Mouse (Mus musculus) frontal cortex, adult (tissue): ENCODE measurements around the gene Aldh3b1.

Experiments used
- ATAC-seq: cut with Nextera tagmentation; 2 replicates; pipeline ENCODE4 v1.9.2; 2017; ENCODE audit warnings: mild to moderate bottlenecking, moderate library complexity, mixed read lengths; ENCODE audit not compliant: low TSS enrichment

Gene Aldh3b1

DNA sequence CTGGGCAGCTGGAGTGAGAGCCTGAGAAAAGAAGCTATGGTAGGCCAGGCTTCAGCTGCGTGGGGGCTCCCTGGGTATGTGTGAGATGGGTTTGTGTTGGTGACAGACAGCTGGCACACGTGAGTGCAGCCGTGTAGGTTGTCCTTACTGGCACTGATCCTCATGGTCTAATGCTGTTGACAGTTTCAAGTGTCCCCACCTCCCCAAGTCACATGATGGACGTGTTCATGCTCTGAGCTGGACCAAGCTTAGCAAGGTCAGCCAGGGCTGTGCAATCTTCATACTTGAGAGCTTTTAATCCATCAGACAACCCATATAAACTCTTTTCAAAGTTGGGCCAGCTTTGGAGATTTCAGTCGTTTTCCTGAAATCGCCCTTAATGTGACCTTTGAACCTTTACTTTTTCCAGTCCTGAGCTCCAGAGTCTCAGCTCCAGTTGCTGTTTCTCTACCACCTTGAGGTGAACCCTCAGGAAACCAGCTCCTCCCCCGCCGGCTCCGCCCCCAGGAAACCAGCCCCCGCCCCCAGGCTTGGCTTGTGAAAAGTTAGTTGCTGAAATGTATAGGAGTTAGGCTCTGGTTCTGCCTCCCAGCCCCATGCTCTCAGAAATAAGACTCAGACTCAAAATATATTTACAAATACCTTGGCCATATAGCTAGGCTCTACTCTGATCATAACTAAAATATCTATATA lies 16.4 kb upstream of the Aldh3b1 start:
- ATAC-seq: no peak

- no peak for ATAC-seq
Measured at GRCm38 (mm10) chr19:3942986-3943735, 13.6 kb upstream of the Aldh3b1 start.

DNA sequence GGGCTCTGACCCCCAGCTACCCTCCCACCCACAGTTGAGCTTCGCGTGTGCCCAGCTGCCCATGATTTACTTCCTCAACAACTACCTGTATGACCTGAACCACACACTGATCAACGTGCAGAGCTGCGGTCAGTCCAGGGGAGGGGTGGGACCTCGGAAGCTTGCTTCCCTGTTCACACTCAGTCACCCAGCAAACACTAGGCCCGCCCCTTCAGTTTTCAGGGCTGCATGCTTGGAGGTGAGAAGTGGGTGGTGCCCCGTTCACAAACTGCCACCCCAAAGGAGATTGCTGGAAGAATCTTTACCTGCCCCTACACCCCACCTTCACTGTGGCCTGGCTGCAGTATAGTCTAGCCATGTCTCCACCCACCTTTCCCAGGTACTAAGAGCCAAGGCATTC lies 12.7 kb upstream of the Aldh3b1 start:
- ATAC-seq: no peak

DNA sequence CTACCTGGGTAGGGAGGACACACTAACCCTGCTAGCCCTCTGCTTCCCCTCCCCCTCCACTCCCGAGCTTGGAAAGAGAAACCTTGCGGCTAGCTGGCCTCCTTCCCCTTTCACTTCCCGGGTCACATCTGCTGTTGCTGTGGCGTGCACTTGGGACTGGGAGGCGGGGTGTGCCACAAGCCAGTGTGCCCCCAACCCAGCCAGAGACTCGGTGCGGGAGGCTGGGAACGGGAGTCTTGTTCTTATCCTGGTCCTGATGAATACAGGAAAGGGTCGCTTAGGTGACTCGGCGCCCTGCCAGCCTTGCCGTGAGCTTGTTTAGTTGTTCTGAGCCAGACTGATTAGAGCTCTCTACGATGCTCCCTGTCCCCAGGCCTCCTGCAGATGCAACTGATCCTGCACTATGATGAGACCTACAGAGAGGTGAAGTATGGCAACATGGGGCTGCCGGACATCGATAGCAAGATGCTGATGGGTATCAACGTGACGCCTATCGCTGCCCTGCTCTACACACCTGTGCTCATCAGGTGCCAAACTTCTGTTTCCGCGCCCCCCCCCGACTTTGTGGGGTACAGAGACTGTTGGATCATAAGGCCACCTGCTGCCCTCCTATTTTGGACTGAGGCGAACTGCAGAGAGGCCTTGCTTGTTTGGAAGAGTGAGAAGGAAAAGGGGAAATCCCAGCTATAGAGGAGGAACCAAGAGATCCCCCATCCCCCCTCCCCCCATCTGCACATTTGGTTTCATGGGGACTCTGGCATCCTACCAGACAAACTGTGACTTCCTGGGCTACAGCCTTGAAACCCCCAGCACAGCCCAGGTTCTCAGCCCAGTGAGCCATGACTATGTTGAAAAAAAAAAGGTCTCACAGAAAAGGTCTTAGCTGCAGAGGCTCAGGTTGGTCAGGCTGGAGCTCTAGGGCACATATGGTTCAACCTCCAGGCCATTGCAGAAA lies 6.6 kb upstream of the Aldh3b1 start:
- no peak for ATAC-seq

- peak; percentile 34; the same call in 1 of the 2 replicates for ATAC-seq
Measured at GRCm38 (mm10) chr19:3935032-3935895, 5.7 kb upstream of the Aldh3b1 start, which contains the start of gene Unc93b1. TSS of gene Unc93b1 (plus strand) at chr19:3935186.

DNA sequence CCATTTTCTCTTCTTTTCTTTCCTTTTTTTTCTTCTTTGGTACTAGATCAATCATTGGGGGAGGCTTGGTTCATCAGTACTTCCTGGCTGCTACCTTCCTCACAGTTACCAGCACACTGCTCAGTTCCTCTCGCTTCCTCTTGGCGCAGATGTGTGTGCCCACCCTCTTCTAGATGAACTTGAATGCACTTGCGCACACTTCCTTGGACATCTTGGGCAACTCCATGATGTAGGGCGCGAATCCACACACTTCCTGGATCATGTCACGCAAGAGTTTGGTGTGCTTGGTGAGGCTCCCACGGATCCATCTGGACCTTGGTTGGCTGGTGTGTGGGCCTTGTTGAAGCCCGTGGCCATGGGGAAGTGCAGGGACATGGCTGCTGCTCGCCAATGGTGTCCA lies 2.1 kb upstream of the Aldh3b1 start:
- ATAC-seq: no peak

DNA sequence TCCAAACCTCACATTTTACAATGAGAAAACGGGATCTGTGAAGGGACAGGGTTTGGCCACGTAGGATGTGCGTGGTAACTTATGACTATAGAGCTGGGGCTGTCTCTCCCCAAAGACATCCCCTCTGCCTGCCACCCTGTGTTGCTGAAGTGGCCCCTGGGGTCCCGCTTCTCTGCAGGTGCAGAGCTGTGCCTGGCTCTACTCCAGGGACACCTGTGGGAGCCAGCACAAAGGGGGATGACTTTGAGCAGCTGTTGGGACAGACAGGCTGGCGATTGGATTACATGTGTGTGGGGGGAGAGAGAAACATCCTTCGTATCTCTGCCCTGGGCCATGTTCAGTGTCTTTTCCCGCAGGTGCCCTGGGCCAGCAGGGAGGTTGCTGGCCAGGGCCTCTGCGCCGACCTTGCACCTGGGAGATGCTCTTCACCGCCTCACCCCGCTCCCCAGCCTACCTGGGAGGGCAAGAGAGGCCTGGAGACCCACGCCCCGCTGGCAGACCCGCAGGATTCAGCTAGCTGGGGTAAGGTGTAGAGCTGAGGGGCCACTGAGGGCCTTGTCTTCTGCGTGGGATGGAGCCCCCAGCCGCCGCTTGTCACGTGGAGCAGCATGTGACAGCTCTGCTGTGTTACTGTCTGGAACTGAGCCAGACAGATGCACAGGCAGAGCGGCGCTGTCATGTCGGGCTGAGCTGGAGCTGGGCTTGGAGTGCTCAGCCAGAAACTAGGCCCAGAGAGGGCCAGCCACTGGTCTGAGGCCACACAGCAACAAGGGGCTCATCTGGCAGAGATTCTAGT lies 852 bp upstream of the Aldh3b1 start:
- no peak for ATAC-seq

GRCm38 (mm10) chr19:3928779-3929178 lies 829 bp downstream of the Aldh3b1 start:
- ATAC-seq: no peak

DNA sequence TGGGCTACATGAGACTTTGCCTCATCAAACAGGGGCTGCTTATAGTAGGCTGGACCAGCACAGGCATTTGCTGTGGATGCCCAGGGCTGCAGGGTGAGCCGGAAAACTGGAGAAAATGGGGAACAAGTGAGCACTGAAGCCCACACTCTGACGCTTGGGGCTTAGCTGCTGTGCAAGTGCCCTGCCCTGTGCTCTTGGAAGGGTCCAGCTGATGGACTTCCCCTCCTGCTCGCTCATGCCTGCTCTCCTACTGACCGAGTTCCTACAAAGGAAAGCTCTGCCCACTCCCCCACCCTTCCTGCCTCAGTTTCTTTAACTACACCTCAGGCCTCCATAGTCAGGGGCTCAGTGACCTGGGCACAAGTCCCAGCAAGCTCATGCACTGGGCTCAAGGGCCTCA lies 1.6 kb downstream of the Aldh3b1 start:
- no peak for ATAC-seq

- ATAC-seq: no peak
Measured at GRCm38 (mm10) chr19:3926685-3927084, 2.9 kb downstream of the Aldh3b1 start.

DNA sequence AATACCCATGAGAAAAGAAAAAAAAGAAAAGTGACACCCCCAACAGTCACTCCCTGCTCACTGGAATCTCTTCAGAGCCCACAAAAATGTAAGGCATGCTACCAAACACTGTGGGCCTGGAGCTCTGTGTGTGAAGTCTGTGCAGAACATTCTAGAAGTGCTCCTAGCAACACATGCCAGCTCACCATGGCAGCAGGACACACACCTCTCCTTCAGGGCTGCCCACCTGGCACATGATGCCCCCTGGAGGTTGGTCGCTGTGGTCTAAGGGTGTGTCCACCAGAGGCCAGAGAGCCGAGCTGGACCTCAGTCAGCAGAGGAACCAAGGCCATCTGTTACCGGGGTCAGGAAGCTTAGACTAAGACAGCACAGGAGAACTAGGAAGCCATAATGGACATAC lies 3.3 kb downstream of the Aldh3b1 start:
- no peak for ATAC-seq

GRCm38 (mm10) chr19:3925859-3926258 lies 3.7 kb downstream of the Aldh3b1 start:
- no peak for ATAC-seq

DNA sequence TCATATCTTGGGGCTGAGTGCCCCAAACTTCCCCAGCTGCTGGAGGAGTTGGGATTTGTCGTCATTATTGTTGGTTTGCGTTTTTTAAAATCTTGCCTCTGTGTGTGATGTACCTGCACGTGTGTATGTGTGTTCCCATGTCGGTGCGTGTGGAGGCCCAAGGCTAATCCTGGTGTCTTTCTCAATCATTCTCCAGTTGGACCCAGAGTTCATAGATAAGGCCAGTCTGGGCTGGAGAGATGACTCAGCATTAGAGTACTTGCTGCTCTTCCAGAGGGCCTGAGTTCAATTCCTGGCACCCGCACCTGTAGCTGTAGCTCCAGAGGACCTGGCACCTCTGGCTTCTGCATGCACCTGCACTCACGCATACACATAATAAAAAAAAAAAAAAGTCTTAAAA lies 4.7 kb downstream of the Aldh3b1 start:
- ATAC-seq: no peak

DNA sequence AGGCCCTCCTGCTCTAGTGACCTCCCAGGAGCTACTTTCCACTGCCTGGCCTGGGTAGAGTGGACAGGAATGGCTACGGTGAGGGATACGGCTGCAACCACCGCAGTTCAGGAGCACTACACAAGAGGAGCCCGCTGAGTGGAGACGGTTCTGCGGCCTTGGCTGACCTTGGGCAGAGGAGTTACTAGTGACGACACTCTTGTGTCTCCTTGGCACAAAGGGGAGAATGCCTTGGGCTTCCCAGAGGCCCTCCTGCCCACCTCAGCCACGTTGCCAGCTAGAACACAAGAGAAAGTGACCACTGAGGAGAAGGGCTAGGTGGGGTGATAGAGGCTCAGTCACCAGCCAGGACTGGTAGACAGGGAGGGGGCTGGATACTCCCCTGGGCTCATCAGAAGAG lies 5.4 kb downstream of the Aldh3b1 start:
- no peak for ATAC-seq

DNA sequence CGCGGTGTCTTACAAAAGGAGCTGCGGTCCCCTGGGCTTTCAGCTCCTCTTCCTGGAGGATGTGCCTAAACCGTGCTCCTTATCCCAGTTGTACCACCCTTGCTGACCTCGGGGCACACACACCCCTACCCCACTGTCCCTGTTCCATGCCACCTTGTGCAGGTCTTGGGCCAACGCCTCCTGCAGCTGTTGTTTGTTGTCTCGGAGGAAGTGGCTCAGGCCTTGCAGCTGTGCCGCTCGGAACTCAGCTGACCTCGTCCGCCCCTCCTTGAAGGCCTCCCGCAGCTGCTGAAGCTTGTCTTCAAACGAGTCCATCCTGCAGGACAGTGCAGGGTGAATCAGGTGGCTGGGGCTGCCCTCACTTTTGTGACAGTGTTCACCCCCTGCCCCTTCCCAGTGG lies 6.0 kb downstream of the Aldh3b1 start:
- ATAC-seq: no peak

- no peak for ATAC-seq
Measured at GRCm38 (mm10) chr19:3922661-3923371, 6.8 kb downstream of the Aldh3b1 start.

- no peak for ATAC-seq
Measured at GRCm38 (mm10) chr19:3919928-3920327, 9.7 kb downstream of the Aldh3b1 start.

DNA sequence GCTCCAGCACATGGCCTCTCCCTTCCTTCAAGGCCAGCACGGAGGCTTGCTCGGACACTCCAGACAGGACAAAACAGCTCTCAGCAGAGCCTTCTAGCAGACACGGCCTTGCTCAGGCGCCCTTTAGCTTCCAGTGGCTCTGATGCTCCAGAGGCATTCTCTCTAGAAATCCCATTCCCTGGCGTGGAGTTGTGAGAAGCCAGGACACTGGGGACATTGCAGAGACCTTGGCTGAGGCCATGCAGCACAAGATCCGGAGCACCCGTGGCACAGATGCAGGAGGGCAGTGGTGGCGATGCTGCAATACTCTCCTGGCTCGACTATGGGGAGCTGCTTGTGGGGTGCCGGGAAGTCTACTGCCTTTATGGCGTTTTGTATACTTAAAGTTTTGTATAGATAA lies 12.9 kb downstream of the Aldh3b1 start:
- ATAC-seq: no peak

GRCm38 (mm10) chr19:3914535-3914934 lies 15.1 kb downstream of the Aldh3b1 start:
- ATAC-seq: no peak

- ATAC-seq: no peak
Measured at GRCm38 (mm10) chr19:3913692-3914091, 15.9 kb downstream of the Aldh3b1 start.
